Mouse (Mus musculus) urinary bladder, adult 18-20 months (tissue): ENCODE data around the gene Fxn.

Experiments
- DNase-seq, 2 experiments: peaks; one replicate each; pipeline ENCODE4 v3.0.0; 2022; ENCODE audit warnings: low spot score in 2 of 2, mixed read lengths in 2 of 2

Gene Fxn

GRCm38 (mm10) chr19:24300994-24301767 is 20.8 kb upstream of the Fxn start:
- peak in 1 of 2 experiments; percentile 44 for DNase-seq

- DNase-seq, result no peak
These were observed 13.1 kb upstream of the Fxn start for GRCm38 (mm10) chr19:24293537-24293936.

- DNase-seq, result peak in 1 of 2 experiments; percentile 22
These were observed 3.8 kb upstream of the Fxn start for GRCm38 (mm10) chr19:24284187-24284586.

- no peak for DNase-seq
These were observed 1.0 kb upstream of the Fxn start for GRCm38 (mm10) chr19:24281288-24281980.

- peak; percentile 53 to 80 for DNase-seq
These were observed 452 bp downstream of the Fxn start for GRCm38 (mm10) chr19:24279706-24280600.

GRCm38 (mm10) chr19:24278859-24279258 is 1.5 kb downstream of the Fxn start:
- DNase-seq, result no peak

- no peak for DNase-seq
These were observed 6.1 kb downstream of the Fxn start for GRCm38 (mm10) chr19:24274281-24274680.

- DNase-seq, result peak; percentile 69 to 76
These were observed 8.5 kb downstream of the Fxn start for GRCm38 (mm10) chr19:24271746-24272426.

GRCm38 (mm10) chr19:24271326-24271725 is 9.1 kb downstream of the Fxn start:
- peak in 1 of 2 experiments; percentile 27 for DNase-seq

- no peak for DNase-seq
These were observed 11.9 kb downstream of the Fxn start for GRCm38 (mm10) chr19:24268531-24268930.

- DNase-seq, result no peak
These were observed 14.2 kb downstream of the Fxn start for GRCm38 (mm10) chr19:24266046-24266830.

- peak; percentile 58 to 68 for DNase-seq
These were observed 15.4 kb downstream of the Fxn start for GRCm38 (mm10) chr19:24264991-24265390.

- DNase-seq, result no peak
These were observed 17.7 kb downstream of the Fxn start for GRCm38 (mm10) chr19:24262736-24263135.

GRCm38 (mm10) chr19:24259390-24260351 is 20.7 kb downstream of the Fxn start:
- peak in 1 of 2 experiments; percentile 33 for DNase-seq

- DNase-seq, result no peak
These were observed 22.0 kb downstream of the Fxn start for GRCm38 (mm10) chr19:24258368-24258767.

GRCm38 (mm10) chr19:24257962-24258361 is 22.4 kb downstream of the Fxn start:
- no peak for DNase-seq

- no peak for DNase-seq
These were observed 26.6 kb downstream of the Fxn start for GRCm38 (mm10) chr19:24253657-24254260.

- DNase-seq, result no peak
These were observed 28.5 kb downstream of the Fxn start for GRCm38 (mm10) chr19:24251869-24252268.

GRCm38 (mm10) chr19:24243340-24243739 is 37.1 kb downstream of the Fxn start:
- no peak for DNase-seq
